Mouse (Mus musculus) heart, embryonic 15.5 days (tissue): Measurements from ENCODE around the gene Gm15155. TPM values are rescaled to one million over a fixed set of nuclear protein-coding genes. Genes with fewer than 3 reads are reported as not detected.

Experiments used
- ATAC-seq: fragments of 200-750 bp; cut with Nextera tagmentation; replicated peaks from 2 replicates; pipeline ENCODE4 v1.8.0; 2017; ENCODE audit warnings: low read depth, moderate TSS enrichment; ENCODE audit not compliant: insufficient number of reproducible peaks, insufficient read depth, low FRiP score
- H3K27ac ChIP-seq: fragments of 300-500 bp; sonication (generic); 2 replicates; pipeline ENCODE4 v1.5.1; 2015; ENCODE audit warnings: mild to moderate bottlenecking, inconsistent platforms
- H3K27me3 ChIP-seq: fragments of 300-500 bp; sonication (generic); 2 replicates; pipeline ENCODE4 v1.6.1; 2015; ENCODE audit warnings: inconsistent platforms
- H3K36me3 ChIP-seq: fragments of 300-500 bp; sonication (generic); 2 replicates; pipeline ENCODE4 v1.6.1; 2015; ENCODE audit warnings: mild to moderate bottlenecking, inconsistent platforms
- H3K4me1 ChIP-seq: fragments of 300-500 bp; sonication (generic); replicated peaks from 2 replicates; pipeline ENCODE4 v1.6.1; 2015; ENCODE audit warnings: inconsistent platforms
- H3K4me2 ChIP-seq: fragments of 300-500 bp; sonication (generic); 2 replicates; pipeline ENCODE4 v1.6.1; 2015; ENCODE audit warnings: inconsistent platforms, mild to moderate bottlenecking, moderate library complexity
- H3K4me3 ChIP-seq: fragments of 300-500 bp; sonication (generic); 2 replicates; pipeline ENCODE4 v1.5.1; 2015; ENCODE audit warnings: mild to moderate bottlenecking, inconsistent platforms
- H3K9ac ChIP-seq: fragments of 300-500 bp; sonication (generic); 2 replicates; pipeline ENCODE4 v1.6.1; 2015; ENCODE audit warnings: mild to moderate bottlenecking, inconsistent platforms
- H3K9me3 ChIP-seq: fragments of 300-500 bp; sonication (generic); replicated peaks from 2 replicates; pipeline ENCODE4 v1.6.1; 2016; ENCODE audit warnings: inconsistent platforms
- WGBS: fragments of 180-500 bp; shearing (Covaris S2); methylation state at CpG from one replicate; pipeline ENCODE4 v1.1.7; 2015; ENCODE audit warnings: mixed read lengths; 5-methylcytosine and 5-hydroxymethylcytosine counted together
- polyA plus RNA-seq: library from polyadenylated mRNA; unstranded; fragments of >200 nt; fragmentation: Nextera tagmentation; extraction: Ambion mirVana; gene quantifications from 2 replicates; pipeline ENCODE4 v1.2.1, GENCODE M21; 2015

Gene Gm15155
- not detected in 2 replicates for polyA plus RNA-seq

- no peak within 1 kb of the TSS for H3K27ac ChIP-seq
- no peak within 1 kb of the TSS for H3K9ac ChIP-seq
- no peaks in the 10 kb centered on the region for H3K9me3 ChIP-seq
- H3K4me1 ChIP-seq, result peaks cover 18% of the 10 kb centered on the region
- peak within 1 kb of the TSS; percentile 90 for H3K4me2 ChIP-seq
- H3K36me3 ChIP-seq, result no peaks in the 10 kb centered on the region
- 10% methylated on average over 17 of the region's 19 CpGs for WGBS
- H3K4me3 ChIP-seq, result peak within 1 kb of the TSS; percentile 54
- H3K27me3 ChIP-seq, result peaks cover 39% of the 10 kb centered on the region
- ATAC-seq, result no peak
These were observed at the start of gene Gm15155 for GRCm38 (mm10) chrX:155624341-155624841. Gene Gm15155 (plus strand): TSS chrX:155624741.

DNA sequence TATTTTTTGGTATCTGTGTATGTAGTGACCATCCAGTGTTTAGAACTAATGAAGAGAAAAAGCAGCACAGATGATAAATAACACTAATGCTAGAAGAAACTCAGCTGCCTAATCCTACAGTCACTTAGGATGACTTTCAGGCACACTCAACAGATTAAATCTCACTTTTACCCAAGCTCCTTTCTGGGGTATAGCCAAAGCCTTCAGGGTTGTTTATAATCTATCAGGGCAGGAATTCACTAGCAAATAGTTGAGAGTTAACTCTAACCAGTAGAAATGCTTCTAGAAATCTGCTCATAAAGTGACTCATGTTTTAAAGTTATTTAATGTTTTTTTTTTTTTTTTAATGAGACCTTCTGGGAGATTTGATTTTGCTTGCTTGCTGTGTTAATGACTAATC, 44.8 kb upstream of the Gm15155 start:
- no peaks in the 10 kb centered on the region for H3K27me3 ChIP-seq
- no peaks in the 10 kb centered on the region for H3K4me1 ChIP-seq
- no peaks in the 10 kb centered on the region for H3K9me3 ChIP-seq
- ATAC-seq, result no peak
- no peak overlapping the region for H3K9ac ChIP-seq
- H3K4me2 ChIP-seq, result no peak overlapping the region
- no peaks in the 10 kb centered on the region for H3K36me3 ChIP-seq
- no peak overlapping the region for H3K4me3 ChIP-seq
- no peak overlapping the region for H3K27ac ChIP-seq

- 66% methylated on average over 2 of the region's 2 CpGs for WGBS
- H3K27ac ChIP-seq, result no peak overlapping the region
- no peak for ATAC-seq
- H3K4me1 ChIP-seq, result no peaks in the 10 kb centered on the region
- no peaks in the 10 kb centered on the region for H3K9me3 ChIP-seq
- no peaks in the 10 kb centered on the region for H3K36me3 ChIP-seq
- no peaks in the 10 kb centered on the region for H3K27me3 ChIP-seq
- H3K4me3 ChIP-seq, result no peak overlapping the region
- H3K9ac ChIP-seq, result no peak overlapping the region
- no peak overlapping the region for H3K4me2 ChIP-seq
These were observed 40.0 kb upstream of the Gm15155 start for GRCm38 (mm10) chrX:155584586-155584985.

DNA sequence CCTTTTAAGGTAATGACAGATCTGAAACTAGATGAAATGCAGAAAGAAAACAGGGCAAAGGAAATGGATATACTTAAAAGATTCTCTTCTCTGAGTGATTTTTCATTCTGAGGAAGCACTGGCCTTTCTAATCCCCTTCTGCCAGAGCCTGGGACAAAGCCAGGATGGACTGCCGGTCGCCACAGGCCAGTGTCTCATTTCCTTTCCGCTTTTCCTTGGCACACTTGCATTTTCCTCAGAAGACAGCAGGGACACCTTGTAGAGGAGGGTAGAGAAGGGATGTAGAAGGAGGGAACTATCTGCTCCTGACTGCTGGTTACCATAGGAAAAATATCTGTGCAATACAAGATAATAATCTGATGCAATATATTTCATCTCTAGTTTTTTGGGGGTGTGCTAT, 33.1 kb upstream of the Gm15155 start:
- Histone ChIP-seq H3K27me3 (no peaks in the 10 kb centered on the region), H3K27ac (no peak overlapping the region), H3K4me3 (no peak overlapping the region), H3K4me1 (no peaks in the 10 kb centered on the region), H3K36me3 (no peaks in the 10 kb centered on the region), H3K9ac (no peak overlapping the region), H3K9me3 (no peaks in the 10 kb centered on the region), H3K4me2 (no peak overlapping the region)
- ATAC-seq, result no peak
- WGBS, result 56% methylated on average over 3 of the region's 3 CpGs

- H3K27me3 ChIP-seq, result no peaks in the 10 kb centered on the region
- no peak overlapping the region for H3K9ac ChIP-seq
- H3K27ac ChIP-seq, result no peak overlapping the region
- ATAC-seq, result no peak
- no peaks in the 10 kb centered on the region for H3K9me3 ChIP-seq
- no peak overlapping the region for H3K4me3 ChIP-seq
- no peaks in the 10 kb centered on the region for H3K4me1 ChIP-seq
- no peak overlapping the region for H3K4me2 ChIP-seq
- H3K36me3 ChIP-seq, result no peaks in the 10 kb centered on the region
- 43% methylated on average over 2 of the region's 2 CpGs for WGBS
These were observed 32.1 kb upstream of the Gm15155 start for GRCm38 (mm10) chrX:155592467-155592866.

GRCm38 (mm10) chrX:155594685-155595084, 29.9 kb upstream of the Gm15155 start:
- no peak for ATAC-seq
- Histone ChIP-seq H3K4me1 (no peaks in the 10 kb centered on the region), H3K4me3 (no peak overlapping the region), H3K9me3 (no peaks in the 10 kb centered on the region), H3K9ac (no peak overlapping the region), H3K27ac (no peak overlapping the region), H3K27me3 (no peaks in the 10 kb centered on the region), H3K4me2 (no peak overlapping the region), H3K36me3 (no peaks in the 10 kb centered on the region)
- WGBS, result 50% methylated on average over 1 of the region's 1 CpGs

DNA sequence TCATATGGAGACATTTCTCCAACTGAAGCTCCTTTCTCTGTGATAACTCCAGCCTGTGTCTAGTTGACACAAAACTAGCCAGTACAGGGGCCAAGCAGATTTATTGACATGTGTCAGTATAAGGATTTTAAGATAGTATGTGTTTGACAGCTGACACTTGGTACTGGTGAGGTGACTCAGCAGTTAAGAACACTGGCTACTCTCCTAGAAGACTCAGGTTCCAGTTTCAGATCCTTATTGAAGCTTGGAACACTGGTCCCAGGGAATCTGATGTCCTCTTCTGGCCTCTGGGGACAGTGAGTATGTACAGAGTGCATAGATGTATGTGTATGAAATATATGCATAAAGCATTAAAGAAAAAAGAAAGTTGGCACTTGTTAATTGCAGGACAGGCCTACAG, 28.2 kb upstream of the Gm15155 start:
- Histone ChIP-seq H3K27me3 (no peaks in the 10 kb centered on the region), H3K4me2 (no peak overlapping the region), H3K4me1 (no peaks in the 10 kb centered on the region), H3K9me3 (no peaks in the 10 kb centered on the region), H3K36me3 (no peaks in the 10 kb centered on the region), H3K4me3 (no peak overlapping the region), H3K9ac (no peak overlapping the region), H3K27ac (no peak overlapping the region)
- ATAC-seq, result no peak

DNA sequence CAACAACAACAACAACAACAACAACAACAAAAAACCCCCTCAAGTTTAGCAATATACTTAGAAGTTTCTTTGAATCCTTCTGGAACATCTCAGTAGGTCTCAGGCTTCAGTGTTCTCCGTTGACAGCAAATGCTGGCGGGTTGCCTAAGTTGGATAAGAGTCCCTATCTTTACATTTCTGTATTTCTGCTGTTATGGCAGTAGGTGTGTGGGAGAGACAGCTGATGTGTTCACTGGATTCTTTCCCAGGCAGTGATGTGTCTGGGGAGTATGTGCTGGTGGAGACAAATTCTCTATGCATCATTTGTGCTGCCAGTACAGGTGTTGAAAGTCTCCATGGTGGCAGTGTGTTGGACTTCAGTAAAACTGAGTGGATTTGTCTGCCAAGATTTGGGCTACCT, 23.3 kb upstream of the Gm15155 start:
- 55% methylated on average over 2 of the region's 2 CpGs for WGBS
- no peaks in the 10 kb centered on the region for H3K9me3 ChIP-seq
- no peak for ATAC-seq

DNA sequence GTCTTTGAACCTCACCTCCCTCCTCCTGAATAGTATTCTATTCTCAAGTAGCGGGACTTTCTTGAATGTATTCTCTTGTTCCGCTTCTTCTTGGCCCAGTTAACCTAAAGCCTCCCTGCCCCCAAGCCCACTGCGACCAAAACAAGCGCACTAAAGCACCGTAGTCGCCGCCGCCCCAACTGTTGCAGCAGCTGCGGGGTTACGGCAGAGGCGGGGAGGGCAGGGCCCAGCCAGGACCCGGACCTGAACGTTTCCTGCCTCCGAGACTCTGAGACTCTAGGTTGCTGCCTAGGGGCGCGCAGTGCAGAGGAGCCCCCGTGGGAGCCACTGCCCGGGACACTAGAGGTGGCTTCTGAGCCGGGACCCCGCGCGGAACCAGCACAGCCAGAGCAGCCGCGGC, 2.0 kb upstream of the Gm15155 start:
- H3K36me3 ChIP-seq, result no peaks in the 10 kb centered on the region
- peak overlapping the region; percentile 54 for H3K4me3 ChIP-seq
- no peak overlapping the region for H3K27ac ChIP-seq
- ATAC-seq, result no peak
- no peak overlapping the region for H3K9ac ChIP-seq
- 12% methylated on average over 24 of the region's 24 CpGs for WGBS
- peaks cover 39% of the 10 kb centered on the region for H3K27me3 ChIP-seq
- no peaks in the 10 kb centered on the region for H3K9me3 ChIP-seq
- H3K4me1 ChIP-seq, result peaks cover 18% of the 10 kb centered on the region
- peak overlapping the region; percentile 90 for H3K4me2 ChIP-seq

More for the DNA sequence above, 23.3 kb upstream of the Gm15155 start:
- no peak overlapping the region for H3K4me3 ChIP-seq
- H3K4me2 ChIP-seq, result no peak overlapping the region
- H3K27ac ChIP-seq, result no peak overlapping the region
- H3K27me3 ChIP-seq, result no peaks in the 10 kb centered on the region
- H3K4me1 ChIP-seq, result no peaks in the 10 kb centered on the region
- H3K9ac ChIP-seq, result no peak overlapping the region
- H3K36me3 ChIP-seq, result no peaks in the 10 kb centered on the region

GRCm38 (mm10) chrX:155622961-155623599, 1.5 kb upstream of the Gm15155 start:
- peak overlapping the region; percentile 54 for H3K4me3 ChIP-seq
- no peak overlapping the region for H3K9ac ChIP-seq
- 13% methylated on average over 20 of the region's 69 CpGs for WGBS
- no peak overlapping the region for H3K27ac ChIP-seq
- peaks cover 39% of the 10 kb centered on the region for H3K27me3 ChIP-seq
- ATAC-seq, result no peak; the same call in 1 of the 2 replicates
- no peaks in the 10 kb centered on the region for H3K9me3 ChIP-seq
- peak overlapping the region; percentile 90 for H3K4me2 ChIP-seq
- no peaks in the 10 kb centered on the region for H3K36me3 ChIP-seq
- peaks cover 18% of the 10 kb centered on the region for H3K4me1 ChIP-seq

DNA sequence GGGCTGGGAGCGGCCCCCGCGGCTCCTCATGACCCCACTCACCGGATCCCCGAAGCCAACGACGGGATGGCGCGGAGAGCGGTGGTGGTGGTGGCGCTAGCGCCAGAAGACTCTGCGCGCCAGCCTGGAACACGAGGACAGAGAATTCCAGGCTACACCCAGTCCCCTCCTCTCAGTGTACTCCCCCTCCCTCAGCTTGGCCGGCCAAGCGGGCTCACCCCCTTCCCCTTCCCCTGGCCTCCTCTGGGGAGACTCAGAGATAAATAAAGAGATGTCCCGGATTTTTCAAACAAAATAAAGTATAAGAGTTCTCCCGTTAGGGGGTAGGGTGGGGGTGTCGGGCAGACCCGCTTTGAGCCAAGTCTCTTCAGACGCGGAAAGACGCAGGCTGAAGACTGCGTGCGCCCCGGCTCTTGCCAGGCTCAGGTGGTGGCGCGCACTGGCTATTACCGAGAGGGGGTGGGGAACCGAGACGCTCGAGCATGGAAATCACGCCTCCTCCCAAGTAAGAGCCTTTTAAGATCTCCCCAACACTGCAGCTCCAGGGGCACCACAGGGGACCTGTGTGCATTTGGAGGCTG, 750 bp upstream of the Gm15155 start, which contains the start of gene Ptchd1:
Ptchd1 (minus strand) TSS at position 114 of the 581 bp plus-strand sequence.
- Histone ChIP-seq H3K4me2 (peak within 1 kb of the TSS; percentile 90), H3K4me3 (peak within 1 kb of the TSS; percentile 54), H3K4me1 (peaks cover 18% of the 10 kb centered on the region), H3K27me3 (peaks cover 39% of the 10 kb centered on the region), H3K27ac (no peak within 1 kb of the TSS), H3K9me3 (no peaks in the 10 kb centered on the region), H3K9ac (no peak within 1 kb of the TSS), H3K36me3 (no peaks in the 10 kb centered on the region)
- WGBS, result 14% methylated on average over 24 of the region's 34 CpGs
- peak; percentile 64 for ATAC-seq

DNA sequence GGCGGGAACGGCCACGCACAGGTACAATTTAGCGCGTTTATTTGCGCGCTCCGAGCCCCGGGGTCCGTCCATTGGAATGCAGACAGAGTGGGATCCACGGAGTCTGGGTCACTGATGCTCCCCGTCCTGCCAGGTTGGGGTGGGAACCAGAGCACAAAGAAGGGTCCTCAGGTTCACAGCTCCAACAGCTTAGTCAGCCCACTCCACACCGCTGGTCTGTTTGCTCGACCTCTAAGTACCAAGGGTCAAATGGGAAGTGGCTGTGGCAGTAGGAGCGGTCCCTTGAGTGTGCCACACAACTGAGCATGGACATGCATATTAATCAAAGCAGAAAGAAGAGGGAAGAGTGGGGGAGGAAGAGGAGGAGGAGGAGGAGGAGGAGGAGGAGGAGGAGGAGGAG, 354 bp downstream of the Gm15155 start:
- H3K4me1 ChIP-seq, result peaks cover 18% of the 10 kb centered on the region
- 21% methylated on average over 14 of the region's 15 CpGs for WGBS
- H3K9ac ChIP-seq, result no peak overlapping the region
- peak overlapping the region; percentile 90 for H3K4me2 ChIP-seq
- no peak overlapping the region for H3K27ac ChIP-seq
- H3K9me3 ChIP-seq, result no peaks in the 10 kb centered on the region
- no peak for ATAC-seq
- H3K27me3 ChIP-seq, result peaks cover 39% of the 10 kb centered on the region
- no peaks in the 10 kb centered on the region for H3K36me3 ChIP-seq
- H3K4me3 ChIP-seq, result peak overlapping the region; percentile 54
